Mouse (Mus musculus) embryo, embryonic 11 days (tissue): ENCODE measurements around the gene Ccdc148.

ENCODE experiments used
- DNase-seq: peaks from one replicate; pipeline ENCODE4 v3.0.0-alpha.2; 2015

Gene Ccdc148

GRCm38 (mm10) chr2:59178191-59178590 lies 17.7 kb upstream of the Ccdc148 start:
- no peak for DNase-seq

- DNase-seq, result no peak
Observed at GRCm38 (mm10) chr2:59175926-59176325, 15.4 kb upstream of the Ccdc148 start.

GRCm38 (mm10) chr2:59171533-59171932 lies 11.1 kb upstream of the Ccdc148 start:
- DNase-seq, result no peak

- no peak for DNase-seq
Observed at GRCm38 (mm10) chr2:59170593-59170992, 10.1 kb upstream of the Ccdc148 start.

GRCm38 (mm10) chr2:59170208-59170589 lies 9.7 kb upstream of the Ccdc148 start:
- no peak for DNase-seq

- DNase-seq, result no peak
Observed at GRCm38 (mm10) chr2:59169572-59170207, 9.2 kb upstream of the Ccdc148 start.

- DNase-seq, result no peak
Observed at GRCm38 (mm10) chr2:59167830-59168229, 7.3 kb upstream of the Ccdc148 start.

GRCm38 (mm10) chr2:59166976-59167375 lies 6.5 kb upstream of the Ccdc148 start:
- no peak for DNase-seq

- DNase-seq, result no peak
Observed at GRCm38 (mm10) chr2:59162285-59162600, 1.8 kb upstream of the Ccdc148 start.

GRCm38 (mm10) chr2:59161441-59162284 lies 1.2 kb upstream of the Ccdc148 start:
- DNase-seq, result peak; percentile 85

- peak; percentile 67 for DNase-seq
Observed at GRCm38 (mm10) chr2:59161021-59161440, 548 bp upstream of the Ccdc148 start.

GRCm38 (mm10) chr2:59159961-59160604 lies 400 bp downstream of the Ccdc148 start:
- no peak for DNase-seq

- DNase-seq, result no peak
Observed at GRCm38 (mm10) chr2:59158117-59158516, 2.4 kb downstream of the Ccdc148 start.

GRCm38 (mm10) chr2:59155428-59155827 lies 5.1 kb downstream of the Ccdc148 start:
- no peak for DNase-seq

- no peak for DNase-seq
Observed at GRCm38 (mm10) chr2:59131044-59131443, 29.4 kb downstream of the Ccdc148 start.

- no peak for DNase-seq
Observed at GRCm38 (mm10) chr2:59129821-59130220, 30.7 kb downstream of the Ccdc148 start.

GRCm38 (mm10) chr2:59129023-59129422 lies 31.5 kb downstream of the Ccdc148 start:
- no peak for DNase-seq

- DNase-seq, result no peak
Observed at GRCm38 (mm10) chr2:59055615-59056145, 104.8 kb downstream of the Ccdc148 start.

GRCm38 (mm10) chr2:59054339-59054738 lies 106.1 kb downstream of the Ccdc148 start:
- DNase-seq, result no peak

GRCm38 (mm10) chr2:59053461-59054039 lies 106.9 kb downstream of the Ccdc148 start:
- no peak for DNase-seq

- no peak for DNase-seq
Observed at GRCm38 (mm10) chr2:59050245-59050824, 110.1 kb downstream of the Ccdc148 start.

- DNase-seq, result no peak
Observed at GRCm38 (mm10) chr2:59049686-59050085, 110.8 kb downstream of the Ccdc148 start.
